Mouse (Mus musculus) stomach, postnatal 0 days (tissue): ENCODE measurements around the gene Lrrc15.

Experiments
- CTCF ChIP-seq: IDR thresholded peaks from 2 replicates; pipeline ENCODE4 v1.5.1; 2016; ENCODE audit warnings: antibody characterized with exemption, low read depth, mild to moderate bottlenecking, moderate library complexity
- EP300 ChIP-seq: optimal IDR thresholded peaks from 2 replicates; pipeline ENCODE3; 2016; ENCODE audit warnings: antibody characterized with exemption

DNA sequence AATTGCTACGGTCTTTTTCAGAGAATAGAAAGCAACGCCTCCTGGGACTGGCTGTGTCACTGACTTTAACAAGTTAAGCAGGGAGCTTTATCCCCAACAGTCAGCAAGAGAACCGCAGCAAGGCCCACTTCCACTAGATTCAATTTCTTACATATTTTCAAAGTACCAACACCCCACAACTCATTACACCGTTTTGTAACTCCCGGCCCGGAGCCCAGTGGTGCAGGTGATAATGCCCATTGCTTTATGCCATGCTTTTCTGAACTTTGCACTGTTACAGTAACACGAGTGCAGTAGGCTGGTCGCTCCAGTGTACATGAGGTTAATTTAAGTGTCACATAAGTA is 27.1 kb upstream of the Lrrc15 start:
- no peak for TF ChIP-seq EP300
- TF ChIP-seq CTCF = no peak
